Mouse (Mus musculus): ENCODE measurements around the gene Ubxn11.

DNA sequence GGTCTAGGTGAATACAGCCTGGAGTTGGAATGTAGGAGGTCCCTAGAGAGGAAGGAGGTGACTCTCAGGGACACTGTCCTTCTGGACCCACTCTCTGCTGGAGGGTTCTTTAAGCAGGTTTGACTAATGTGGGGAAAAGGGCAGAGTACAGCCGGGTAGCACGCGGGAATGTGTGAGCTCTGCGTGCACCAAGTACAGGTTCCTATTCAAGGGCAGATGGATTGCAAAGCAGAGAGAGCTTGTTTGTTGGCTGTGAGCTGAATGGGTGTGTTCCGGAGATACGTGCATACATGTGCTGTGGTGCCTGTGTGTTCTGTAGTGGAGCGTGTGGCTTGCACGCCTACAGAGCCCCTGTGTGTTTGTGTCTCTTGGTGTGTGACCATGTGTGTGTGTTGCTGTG is 35.0 kb upstream of the Ubxn11 start:
- TF ChIP-seq CTCF (IDR thresholded peaks at IDR 0.05; ENCODE audit: low read depth): no peak
- no peak for TF ChIP-seq EP300 (IDR thresholded peaks at IDR 0.05; ENCODE audit: low read depth)
